Mouse (Mus musculus): ENCODE measurements around the gene Gpr25. TPM values are rescaled to one million over a fixed set of nuclear protein-coding genes. Genes with fewer than 3 reads are reported as not detected.

Gpr25 gene
- total and polyA plus RNA-seq, 3 experiments: not detected

DNA sequence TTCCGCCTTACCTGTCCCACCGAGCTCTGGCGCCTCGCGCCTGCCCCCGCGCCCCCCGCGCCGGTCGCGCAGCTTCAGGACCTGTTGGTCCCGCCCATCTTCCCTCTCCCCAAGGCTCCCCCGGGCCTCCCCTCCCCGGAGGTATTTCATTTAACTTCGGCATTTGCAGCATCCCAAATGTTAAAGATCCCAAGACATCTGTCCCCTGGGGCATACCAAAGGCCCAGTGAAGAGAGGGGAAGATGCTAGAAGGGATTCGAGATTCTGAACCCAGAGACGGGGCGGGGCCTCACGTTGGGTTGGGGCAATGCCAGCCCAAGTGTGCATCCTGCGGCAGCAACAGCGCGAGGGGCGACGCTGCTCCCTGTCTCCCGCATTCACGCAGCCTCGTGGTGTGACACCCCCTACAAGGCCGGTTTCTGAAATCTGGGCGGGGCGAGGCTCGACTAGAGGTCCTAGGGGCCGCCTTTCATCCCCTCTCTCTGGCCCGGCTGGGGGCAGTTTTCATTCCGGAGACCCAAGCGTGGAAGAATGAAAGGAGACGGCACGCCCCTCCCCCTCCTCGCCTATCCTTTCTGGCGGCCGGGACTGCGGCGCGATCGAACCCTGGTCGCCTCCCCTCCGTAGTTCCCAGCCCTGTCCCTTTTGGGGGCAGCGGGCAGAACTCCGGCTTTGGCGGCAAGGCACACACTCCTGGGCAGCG is 26.6 kb downstream of the Gpr25 start, which contains the start of gene Inava (continued):
- no peak for TF ChIP-seq UBTF (IDR thresholded peaks at IDR 0.05; ENCODE audit: borderline replicate concordance, insufficient read depth, low read depth, low read length)
- TF ChIP-seq GABPA (IDR thresholded peaks at IDR 0.05; ENCODE audit: low read depth, low read length): no peak

DNA sequence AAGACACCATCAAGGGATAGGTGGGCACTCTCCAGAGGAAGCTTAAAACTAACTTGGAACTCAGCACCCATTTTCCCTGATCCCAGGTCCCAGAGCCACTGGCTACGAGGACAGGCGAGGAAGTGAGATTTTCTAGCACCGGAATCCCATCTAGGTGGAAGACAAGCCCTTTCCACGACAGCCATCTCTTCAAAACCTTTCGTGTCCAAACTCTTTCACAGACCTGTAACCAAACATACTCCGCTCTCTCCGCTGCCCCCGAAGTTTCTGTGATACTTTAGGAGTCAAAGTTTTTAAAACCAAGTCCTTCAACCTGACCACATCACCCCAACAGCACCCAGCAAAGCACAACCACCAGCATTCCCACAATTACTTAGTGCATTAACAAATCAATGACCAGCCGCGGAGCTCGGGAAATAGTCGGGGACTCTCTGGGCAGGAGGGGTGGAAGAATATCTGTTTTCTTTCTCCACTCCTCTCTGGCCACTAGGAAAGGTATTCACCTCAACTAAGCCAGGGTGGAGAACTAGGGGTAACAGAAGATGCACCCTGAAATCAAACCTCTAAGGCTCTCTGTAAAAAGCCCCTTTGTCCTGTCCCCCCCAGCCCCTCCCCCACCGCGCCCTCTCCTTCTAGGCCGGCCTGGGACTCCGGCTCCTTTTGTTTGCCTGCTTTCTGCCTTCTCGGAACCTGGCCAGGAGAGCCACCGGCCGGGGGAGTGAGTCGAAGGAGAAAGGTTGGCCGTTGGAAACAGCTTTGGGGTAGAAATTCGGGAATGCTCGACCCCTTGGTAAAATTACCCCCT is 27.5 kb downstream of the Gpr25 start:
- Histone ChIP-seq H3K27me3 (ENCODE audit: control insufficient read depth in 1 of 2, insufficient read depth in 2 of 2, low read length in 2 of 2) (no peaks in the 10 kb centered on the region), H3K4me1 (ENCODE audit: control insufficient read depth in 1 of 2, insufficient read depth in 2 of 2, low read length in 2 of 2) (peaks cover 0 to 3% of the 10 kb centered on the region in 2 experiments; a peak in 1 of 4 replicates), H3K27ac (ENCODE audit: control insufficient read depth, low read depth, low read length) (no peak overlapping the region), H3K4me3 (ENCODE audit: control insufficient read depth in 1 of 2, insufficient read depth in 1 of 2, low read depth in 2 of 2, low read length in 2 of 2) (peak overlapping the region; percentile 58 to 77), H3K9me3 (replicated peaks; ENCODE audit: insufficient read depth, low read length) (no peaks in the 10 kb centered on the region), H3K9ac (ENCODE audit: control insufficient read depth, low read depth, low read length, poor library complexity, severe bottlenecking) (no peak overlapping the region; the same call in 1 of the 2 replicates), H3K79me2 (ENCODE audit: control insufficient read depth, insufficient read depth, low read length, poor library complexity) (no peaks in the 10 kb centered on the region), H3K36me3 (ENCODE audit: control insufficient read depth in 1 of 2, insufficient read depth in 2 of 2, low read length in 2 of 2) (peaks cover 0 to 3% of the 10 kb centered on the region in 2 experiments; a peak in 2 of 4 replicates)
- TF ChIP-seq JUND (IDR thresholded peaks at IDR 0.05; ENCODE audit: low read depth, low read length) (no peak), POLR2AphosphoS5 (IDR thresholded peaks at IDR 0.05; ENCODE audit: borderline replicate concordance, low read depth, low read length) (no peak), UBTF (IDR thresholded peaks at IDR 0.05; ENCODE audit: borderline replicate concordance, insufficient read depth, low read depth, low read length) (no peak), GATA1 (IDR thresholded peaks at IDR 0.05; ENCODE audit: low read depth, low read length) (no peak), EP300 (IDR thresholded peaks at IDR 0.05; ENCODE audit: low read depth in 1 of 2, low read length in 2 of 2) (no peak), MAFK (IDR thresholded peaks at IDR 0.05; ENCODE audit: borderline replicate concordance, low read depth, low read length) (no peak), NRF1 (IDR thresholded peaks at IDR 0.05; ENCODE audit: insufficient read depth, low read depth, low read length, poor library complexity, severe bottlenecking) (no peak), MEF2A (IDR thresholded peaks at IDR 0.05; ENCODE audit: extremely low read depth, insufficient replicate concordance, low read depth, low read length, poor library complexity, severe bottlenecking) (no peak), NELFE (IDR thresholded peaks at IDR 0.05; ENCODE audit: low read depth, low read length) (no peak), RAD21 (IDR thresholded peaks at IDR 0.05; ENCODE audit: low read depth, low read length) (no peak), SMC3 (IDR thresholded peaks at IDR 0.05; ENCODE audit: low read depth, low read length) (no peak), ZMIZ1 (IDR thresholded peaks at IDR 0.05; ENCODE audit: low read depth, low read length) (no peak), MYC (IDR thresholded peaks at IDR 0.05; ENCODE audit: low read depth, low read length) (no peak), TBP (IDR thresholded peaks at IDR 0.05; ENCODE audit: low read depth, low read length) (no peak), POLR2AphosphoS2 (IDR thresholded peaks at IDR 0.05; ENCODE audit: low read length) (no peak), SIN3A (IDR thresholded peaks at IDR 0.05; ENCODE audit: low read length) (no peak), POLR2A (IDR thresholded peaks at IDR 0.05; ENCODE audit: control insufficient read depth in 1 of 2, insufficient read depth in 1 of 2, low read depth in 1 of 2, low read length in 2 of 2, poor library complexity in 1 of 2) (no peak), CHD1 (IDR thresholded peaks at IDR 0.05; ENCODE audit: low read depth, low read length) (no peak), USF1 (IDR thresholded peaks at IDR 0.05; ENCODE audit: low read depth, low read length) (no peak), TAL1 (IDR thresholded peaks at IDR 0.05; ENCODE audit: low read length) (no peak)
- no peak for DNase-seq (ENCODE audit: low read depth, low spot score)

Measured in MEL (cell line).